Mouse (Mus musculus) testis, adult 2 months (tissue): ENCODE results near the gene Crabp2.

Source experiments
- CTCF ChIP-seq: fragments of 200-500 bp; IDR thresholded peaks from 2 replicates; pipeline ENCODE4 v1.5.1; 2012; ENCODE audit warnings: low read depth, mild to moderate bottlenecking, inconsistent platforms, low read length, moderate library complexity; ENCODE audit not compliant: control insufficient read depth, insufficient read depth, insufficient replicate concordance
- POLR2A ChIP-seq: fragments of 200-500 bp; IDR thresholded peaks from 2 replicates; pipeline ENCODE4 v1.6.1; 2012; ENCODE audit warnings: low read depth, mild to moderate bottlenecking, inconsistent platforms, low read length, moderate library complexity; ENCODE audit not compliant: control insufficient read depth

GRCm38 (mm10) chr3:87982836-87983601 lies 34.6 kb downstream of the Crabp2 start:
- no peak for TF ChIP-seq CTCF
- no peak for TF ChIP-seq POLR2A
